Mouse (Mus musculus) megakaryocyte, adult 5-6 weeks (primary cell): ENCODE measurements around the gene Thra. TPM values are rescaled to one million over a fixed set of nuclear protein-coding genes. Genes with fewer than 3 reads are reported as not detected.

Experiments used
- ATAC-seq: 2 replicates; pipeline ENCODE4 v1.8.0; 2016; ENCODE audit warnings: mild to moderate bottlenecking, inconsistent platforms; ENCODE audit not compliant: poor library complexity, severe bottlenecking
- total RNA-seq, 2 experiments: library from RNA; stranded (forward) in 1 of 2; stranded (reverse) in 1 of 2; fragments of 153-499, 151-499 nt in 1 of 2; fragments of 221-1000, 200-1000 nt in 1 of 2; gene quantifications; 2 replicates each; pipeline versions ENCODE4 v1.2.3 to v1.2.4; 2015 to 2017

Gene Thra
- total RNA-seq, 2 experiments from 2014 or later, result 9.0 to 11.6 TPM

GRCm38 (mm10) chr11:98744456-98745019 lies 4.1 kb downstream of the Thra start:
- ATAC-seq, result no peak

- ATAC-seq, result no peak
Observed at GRCm38 (mm10) chr11:98745932-98746853, 5.8 kb downstream of the Thra start.

- peak; percentile 53 for ATAC-seq
Observed at GRCm38 (mm10) chr11:98746855-98747693, 6.6 kb downstream of the Thra start.

GRCm38 (mm10) chr11:98747804-98748505 lies 7.5 kb downstream of the Thra start:
- ATAC-seq, result no peak

GRCm38 (mm10) chr11:98748506-98749416 lies 8.3 kb downstream of the Thra start:
- no peak for ATAC-seq

- ATAC-seq, result no peak
Observed at GRCm38 (mm10) chr11:98749716-98750115, 9.3 kb downstream of the Thra start.

- no peak for ATAC-seq
Observed at GRCm38 (mm10) chr11:98750351-98751201, 10.1 kb downstream of the Thra start.

GRCm38 (mm10) chr11:98751221-98751782 lies 10.9 kb downstream of the Thra start:
- no peak for ATAC-seq

GRCm38 (mm10) chr11:98752562-98753140 lies 12.2 kb downstream of the Thra start:
- ATAC-seq, result no peak

GRCm38 (mm10) chr11:98753264-98753663 lies 12.8 kb downstream of the Thra start:
- ATAC-seq, result no peak

- ATAC-seq, result peak; percentile 17; the same call in 1 of the 2 replicates
Observed at GRCm38 (mm10) chr11:98754151-98754620, 13.7 kb downstream of the Thra start.

GRCm38 (mm10) chr11:98754621-98755181 lies 14.3 kb downstream of the Thra start:
- peak; percentile 92 for ATAC-seq

GRCm38 (mm10) chr11:98755726-98756380 lies 15.4 kb downstream of the Thra start:
- no peak for ATAC-seq

GRCm38 (mm10) chr11:98756711-98757110 lies 16.3 kb downstream of the Thra start:
- ATAC-seq, result no peak

GRCm38 (mm10) chr11:98761939-98762338 lies 21.5 kb downstream of the Thra start:
- no peak for ATAC-seq

GRCm38 (mm10) chr11:98762756-98763501 lies 22.5 kb downstream of the Thra start:
- ATAC-seq, result no peak
